Mouse (Mus musculus) heart, embryonic 10.5 days (tissue): ENCODE results near the gene Fabp3. TPM values are rescaled to one million over a fixed set of nuclear protein-coding genes. Genes with fewer than 3 reads are reported as not detected.

ENCODE experiments used
- DNase-seq: peaks from one replicate; pipeline ENCODE4 v3.0.0-alpha.2; 2017; ENCODE audit warnings: low spot score
- H3K27ac ChIP-seq: fragments of 300-500 bp; sonication (generic); 2 replicates; pipeline ENCODE4 v1.5.1; 2016; ENCODE audit warnings: mild to moderate bottlenecking
- H3K27me3 ChIP-seq: fragments of 300-500 bp; sonication (generic); 2 replicates; pipeline ENCODE4 v1.6.1; 2016; ENCODE audit warnings: mild to moderate bottlenecking; ENCODE audit not compliant: poor library complexity, insufficient read depth, severe bottlenecking
- H3K36me3 ChIP-seq: fragments of 300-500 bp; sonication (generic); 2 replicates; pipeline ENCODE4 v1.6.1; 2016; ENCODE audit warnings: mild to moderate bottlenecking, moderate library complexity
- H3K4me1 ChIP-seq: fragments of 300-500 bp; sonication (generic); 2 replicates; pipeline ENCODE4 v1.6.1; 2016; ENCODE audit warnings: mild to moderate bottlenecking
- H3K4me3 ChIP-seq: fragments of 300-500 bp; sonication (generic); 2 replicates; pipeline ENCODE4 v1.5.1; 2016; ENCODE audit warnings: mild to moderate bottlenecking, moderate library complexity
- H3K9me3 ChIP-seq: fragments of 300-500 bp; sonication (generic); 2 replicates; pipeline ENCODE4 v1.6.1; 2016; ENCODE audit warnings: mild to moderate bottlenecking, moderate library complexity
- WGBS: fragments of 180-500 bp; shearing (Covaris S2); methylation state at CpG from one replicate; pipeline ENCODE4 v1.1.7; 2016; 5-methylcytosine and 5-hydroxymethylcytosine counted together
- polyA plus RNA-seq: library from polyadenylated mRNA; unstranded; fragments of >200 nt; fragmentation: Nextera tagmentation; extraction: Ambion mirVana; gene quantifications from 2 replicates; pipeline ENCODE4 v1.2.1, GENCODE M21; 2016

Gene Fabp3
- polyA plus RNA-seq, 1 experiment from 2014 or later: 245 TPM

GRCm38 (mm10) chr4:130357946-130358345 is 49.6 kb downstream of the Fabp3 start:
- Histone ChIP-seq H3K27ac (no peak overlapping the region), H3K27me3 (no peaks in the 10 kb centered on the region), H3K9me3 (no peaks in the 10 kb centered on the region), H3K4me1 (peaks cover 17% of the 10 kb centered on the region), H3K4me3 (no peak overlapping the region), H3K36me3 (peaks cover 35% of the 10 kb centered on the region)
- no peak for DNase-seq

GRCm38 (mm10) chr4:130359486-130360237 is 51.3 kb downstream of the Fabp3 start, which contains the start of the genes Zcchc17 and Snrnp40:
Zcchc17 (minus strand) TSS chr4:130359943.
Snrnp40 (plus strand) TSS chr4:130360132.
- peak within 1 kb of the TSS; percentile 96 for H3K4me3 ChIP-seq
- peaks cover 17% of the 10 kb centered on the region for H3K4me1 ChIP-seq
- H3K9me3 ChIP-seq: no peaks in the 10 kb centered on the region
- DNase-seq: peak; percentile 100
- no peaks in the 10 kb centered on the region for H3K27me3 ChIP-seq
- H3K27ac ChIP-seq: peak within 1 kb of the TSS; percentile 97
- under 1% methylated on average over 49 of the region's 49 CpGs for WGBS
- H3K36me3 ChIP-seq: peaks cover 34% of the 10 kb centered on the region

- no peak for DNase-seq
- peaks cover 17% of the 10 kb centered on the region for H3K4me1 ChIP-seq
- no peaks in the 10 kb centered on the region for H3K27me3 ChIP-seq
- H3K36me3 ChIP-seq: peaks cover 39% of the 10 kb centered on the region
- peak overlapping the region; percentile 96 for H3K4me3 ChIP-seq
- H3K9me3 ChIP-seq: no peaks in the 10 kb centered on the region
- peak overlapping the region; percentile 97 for H3K27ac ChIP-seq
- under 1% methylated on average over 19 of the region's 19 CpGs for WGBS
These were observed 51.8 kb downstream of the Fabp3 start for GRCm38 (mm10) chr4:130360238-130360590.

Other genes with a start within 250 kb of the Fabp3 start
- 60.5 and 66.1 TPM in 2 replicates for gene Pef1, start 206.0 kb upstream of the Fabp3 start, polyA plus RNA-seq
- gene Hcrtr1, start 169.2 kb upstream of the Fabp3 start, polyA plus RNA-seq: 0.12 and 0.43 TPM in 2 replicates
- gene Tinagl1, start 133.5 kb upstream of the Fabp3 start, polyA plus RNA-seq: 39.0 and 45.2 TPM in 2 replicates
- gene Gm853, start 86.2 kb upstream of the Fabp3 start, polyA plus RNA-seq: not detected in 2 replicates
- gene Serinc2, start 29.4 kb upstream of the Fabp3 start, polyA plus RNA-seq: 5.4 and 12.1 TPM in 2 replicates
- 0.58 and 1.1 TPM in 2 replicates for gene Gm10570, start 79 bp downstream of the Fabp3 start, polyA plus RNA-seq
- 52.7 and 55.3 TPM in 2 replicates for gene Zcchc17, start 51.3 kb downstream of the Fabp3 start, polyA plus RNA-seq
- gene Snrnp40, start 51.5 kb downstream of the Fabp3 start, polyA plus RNA-seq: 114 and 151 TPM in 2 replicates